In genomic region chr3:36840650-36841555, GRCm38 (mm10) we compare ENCODE assay signal across 8 mouse cellular contexts. TPM values are rescaled to one million over a fixed set of nuclear protein-coding genes. Genes with fewer than 3 reads are reported as not detected.
DNase-seq lines count a peak whose midpoint lies in the region; ATAC-seq and TF ChIP-seq lines count a peak whose summit lies in the region.

No protein-coding gene starts in this region.

- H3K4me3 ChIP-seq in CH12.LX (replicated peaks in 1 of 3; ENCODE audit: low read depth in 2 of 3, low read length in 2 of 3, poor library complexity in 1 of 3), result peak overlapping the region in 1 of 3 experiments; percentile 33
- peak overlapping the region; percentile 41; the same call in 1 of the 2 replicates for H3K4me3 ChIP-seq in bone marrow macrophage, adult 2 months (ENCODE audit: insufficient read depth, low read length)
- no peak overlapping the region for H3K4me3 ChIP-seq in liver, embryonic 14.5 days (ENCODE audit: insufficient read depth in 1 of 2, low read depth in 2 of 2, low read length in 2 of 2)
- no peak overlapping the region for H3K4me3 ChIP-seq in stomach, postnatal 0 days (ENCODE audit: low read depth, low read length)

- no peak for TF ChIP-seq EP300 in CH12.LX (IDR thresholded peaks at IDR 0.05; ENCODE audit: low read length)
- TF ChIP-seq EP300 in liver, embryonic 14.5 days (IDR thresholded peaks at IDR 0.05; ENCODE audit: low read depth), result no peak
- no peak for TF ChIP-seq EP300 in stomach, postnatal 0 days (optimal IDR thresholded peaks at IDR 0.05)

- peak; percentile 81 for DNase-seq in CH12.LX (ENCODE audit: extremely low read depth)
- peak; percentile 73 to 81 for DNase-seq in heart, postnatal 10 days
- peak; percentile 64 to 72 for DNase-seq in kidney, postnatal 25 days
- peak in 1 of 3 experiments; percentile 42 for DNase-seq in liver, embryonic 14.5 days (ENCODE audit: low read depth in 3 of 3, low spot score in 3 of 3)
- peak; percentile 62 for DNase-seq in neural tube, embryonic 10.5 days (ENCODE audit: extremely low spot score, low spot score)
- DNase-seq in stomach, postnatal 0 days (ENCODE audit: low spot score), result peak; percentile 46

- dilution Hi-C loops in CH12.LX (cut with MboI; ENCODE audit: extremely low pct_ligation_motif_present, extremely low pct_unique_long_range_greater_than_20kb, low sequenced_read_pairs), result no loop called here

- H3K27me3 ChIP-seq in CH12.LX (replicated peaks), result peaks cover 2% of the 10 kb centered on the region
- H3K27me3 ChIP-seq in liver, embryonic 14.5 days (ENCODE audit: control insufficient read depth, insufficient read depth, low read length), result no peaks in the 10 kb centered on the region
- H3K27me3 ChIP-seq in stomach, postnatal 0 days (ENCODE audit: control insufficient read depth, insufficient read depth, low read length), result no peaks in the 10 kb centered on the region

- H3K9me3 ChIP-seq in CH12.LX (replicated peaks; ENCODE audit: low read length), result peaks cover 5% of the 10 kb centered on the region
- no peaks in the 10 kb centered on the region for H3K9me3 ChIP-seq in liver, embryonic 14.5 days (ENCODE audit: control insufficient read depth, low read length)
- no peaks in the 10 kb centered on the region for H3K9me3 ChIP-seq in stomach, postnatal 0 days (ENCODE audit: control insufficient read depth, low read length)

- WGBS in liver, embryonic 14.5 days (ENCODE audit: insufficient replicate concordance), result 12% methylated on average over 12 of the region's 12 CpGs
- 19% methylated on average over 11 of the region's 12 CpGs for WGBS in stomach, postnatal 0 days

- no peak overlapping the region; the same call in 1 of the 2 replicates for H3K9ac ChIP-seq in CH12.LX (ENCODE audit: insufficient read depth, low read depth)
- H3K9ac ChIP-seq in liver, embryonic 14.5 days (replicated peaks), result no peak overlapping the region
- no peak overlapping the region for H3K9ac ChIP-seq in stomach, postnatal 0 days (ENCODE audit: low read length)

- in situ Hi-C loops in CH12.LX (cut with MboI; ENCODE audit: low pct_ligation_motif_present, low pct_unique_long_range_greater_than_20kb, low sequenced_read_pairs), result loop anchor here (25.0 kb wide), 2 partner anchors 204 to 346 kb away; no protein-coding TSS in a partner anchor

- H3K79me2 ChIP-seq in CH12.LX (replicated peaks; ENCODE audit: control insufficient read depth, extremely low read depth, insufficient read depth, poor library complexity, severe bottlenecking), result no peaks in the 10 kb centered on the region

- peak; percentile 86 to 89 for TF ChIP-seq CTCF in CH12.LX (conservative IDR thresholded peaks at IDR 0.05 in 1 of 2, IDR thresholded peaks at IDR 0.05 in 1 of 2; ENCODE audit: low read depth in 2 of 2, low read length in 2 of 2)
- TF ChIP-seq CTCF in bone marrow macrophage, adult 2 months (IDR thresholded peaks at IDR 0.05; ENCODE audit: low read depth, low read length), result peak; percentile 62
- peak; percentile 82 for TF ChIP-seq CTCF in liver, embryonic 14.5 days (IDR thresholded peaks at IDR 0.05; ENCODE audit: low read depth)
- peak; percentile 91 for TF ChIP-seq CTCF in stomach, postnatal 0 days (IDR thresholded peaks at IDR 0.05; ENCODE audit: low read depth)

- ATAC-seq in erythroid progenitor cell, adult 5-6 weeks (replicated peaks; ENCODE audit: low FRiP score, poor library complexity, severe bottlenecking), result 0 out of 2 replicates have a peak, but pooled peaks have one; percentile 63
- no peak for ATAC-seq in liver, embryonic 14.5 days (ENCODE audit: insufficient read depth)
- peak; percentile 61; the same call in 1 of the 2 replicates for ATAC-seq in stomach, postnatal 0 days (ENCODE audit: low FRiP score, low TSS enrichment)

- no peak for TF ChIP-seq POLR2A in CH12.LX (IDR thresholded peaks at IDR 0.05; ENCODE audit: low read depth, low read length)
- TF ChIP-seq POLR2A in bone marrow macrophage, adult 2 months (IDR thresholded peaks at IDR 0.05; ENCODE audit: borderline replicate concordance, low read depth, low read length), result no peak

- no peaks in the 10 kb centered on the region for H3K36me3 ChIP-seq in CH12.LX (replicated peaks in 1 of 2; ENCODE audit: control insufficient read depth in 1 of 2, insufficient read depth in 1 of 2, low read length in 1 of 2)
- H3K36me3 ChIP-seq in liver, embryonic 14.5 days (replicated peaks; ENCODE audit: control insufficient read depth, insufficient read depth, low read depth), result no peaks in the 10 kb centered on the region
- no peaks in the 10 kb centered on the region for H3K36me3 ChIP-seq in stomach, postnatal 0 days (ENCODE audit: control insufficient read depth, insufficient read depth, low read length)

- intact Hi-C loops in heart, postnatal 10 days (cut with DNase I), result loop anchor here (5.0 kb wide), 4 partner anchors 76 to 361 kb away; no protein-coding TSS in a partner anchor

- H3K27ac ChIP-seq in CH12.LX (ENCODE audit: insufficient read depth, low read depth), result no peak overlapping the region
- no peak overlapping the region for H3K27ac ChIP-seq in bone marrow macrophage, adult 2 months (ENCODE audit: insufficient read depth, low read depth, low read length)
- H3K27ac ChIP-seq in liver, embryonic 14.5 days, result no peak overlapping the region
- H3K27ac ChIP-seq in stomach, postnatal 0 days (replicated peaks), result no peak overlapping the region

- TF ChIP-seq RAD21 in CH12.LX (IDR thresholded peaks at IDR 0.05; ENCODE audit: low read depth, low read length), result peak; percentile 89

- no peaks in the 10 kb centered on the region for H3K4me1 ChIP-seq in CH12.LX (ENCODE audit: control insufficient read depth in 1 of 2, insufficient read depth in 2 of 2)
- no peaks in the 10 kb centered on the region for H3K4me1 ChIP-seq in bone marrow macrophage, adult 2 months (ENCODE audit: control insufficient read depth, insufficient read depth, low read length)
- no peaks in the 10 kb centered on the region for H3K4me1 ChIP-seq in liver, embryonic 14.5 days (replicated peaks; ENCODE audit: control insufficient read depth in 2 of 2, insufficient read depth in 2 of 2, low read length in 1 of 2)
- no peaks in the 10 kb centered on the region for H3K4me1 ChIP-seq in stomach, postnatal 0 days (replicated peaks; ENCODE audit: control insufficient read depth, insufficient read depth)

- peak overlapping the region; percentile 74 for H3K4me2 ChIP-seq in CH12.LX (ENCODE audit: insufficient read depth, low read depth, poor library complexity, severe bottlenecking)
- no peak overlapping the region; the same call in 1 of the 2 replicates for H3K4me2 ChIP-seq in liver, embryonic 14.5 days (ENCODE audit: low read depth)
- 0 out of 2 replicates have a peak overlapping the region, but pooled peaks have one; percentile 8 for H3K4me2 ChIP-seq in stomach, postnatal 0 days (replicated peaks; ENCODE audit: low read depth)

TF ChIP-seq in CH12.LX, 34 proteins besides CTCF, POLR2A, EP300 and RAD21:
- no peak for TF ChIP-seq USF1 (IDR thresholded peaks at IDR 0.05; ENCODE audit: low read depth, low read length)
- peak; percentile 71 for TF ChIP-seq MAFK (IDR thresholded peaks at IDR 0.05; ENCODE audit: insufficient replicate concordance, low read length)
- TF ChIP-seq TBP (conservative IDR thresholded peaks at IDR 0.05; ENCODE audit: low read depth, low read length), result 0 out of 2 replicates have a peak, but pooled peaks have one; percentile 11
- no peak for TF ChIP-seq ZKSCAN1 (IDR thresholded peaks at IDR 0.05; ENCODE audit: borderline replicate concordance, low read depth, low read length)
- no peak for TF ChIP-seq MYC (IDR thresholded peaks at IDR 0.05; ENCODE audit: low read depth, low read length)
- TF ChIP-seq SMC3 (IDR thresholded peaks at IDR 0.05; ENCODE audit: low read depth, low read length), result peak; percentile 88

RNA-seq across cellular contexts. Expression of gene 4932438A13Rik, which starts 22.0 kb away (rescaled TPM):
- 12.8 and 14.7 TPM in 2 replicates for total RNA-seq in CH12.LX (2012; rRNA removed)
- total RNA-seq in CH12.LX (2014; rRNA removed), result 5.9 and 6.3 TPM in 2 replicates
- 19.5 and 20.3 TPM in 2 replicates for polyA plus RNA-seq in CH12.LX (2012; ENCODE audit: insufficient read length, low read depth)
- polyA plus RNA-seq in bone marrow macrophage, adult 2 months (2012; ENCODE audit: insufficient read depth, insufficient read length, missing spikeins), result 32.8 and 37.9 TPM in 2 replicates
- 85.8 and 156 TPM in 2 replicates for total RNA-seq in erythroid progenitor cell, adult 5-6 weeks (2015; ENCODE audit: low replicate concordance)
- total RNA-seq in erythroid progenitor cell, adult 5-6 weeks (2017; ENCODE audit: low replicate concordance), result 68.2 and 75.4 TPM in 2 replicates
- total RNA-seq in heart, postnatal 10 days (2021), result 10 to 100 TPM; 49.5 to 51.8 TPM
- 3.9 and 5.7 TPM in 2 replicates for polyA plus RNA-seq in liver, embryonic 14.5 days (2012; rRNA removed)
- polyA plus RNA-seq in liver, embryonic 14.5 days (2014; fragmentation: Nextera tagmentation; extraction: Ambion mirVana), result 14.6 and 15.0 TPM in 2 replicates
- 16.7 and 17.1 TPM in 2 replicates for polyA plus RNA-seq in stomach, postnatal 0 days (2015; fragmentation: Nextera tagmentation; extraction: Ambion mirVana)
